Mouse (Mus musculus): Measurements from ENCODE around the gene Acbd5. TPM values are rescaled to one million over a fixed set of nuclear protein-coding genes. Genes with fewer than 3 reads are reported as not detected.
"Not testable (repeated sequence)": the region's sequence is repeated elsewhere in the genome, so short reads cannot be mapped to it uniquely, and the experiment has no call there.

The Acbd5 gene
- total RNA-seq (2015; ENCODE audit: low replicate concordance): 46.5 and 50.8 TPM in 2 replicates
- 86.6 and 127 TPM in 2 replicates for total RNA-seq (2017; ENCODE audit: low replicate concordance)

- ATAC-seq (replicated peaks; ENCODE audit: low FRiP score, poor library complexity, severe bottlenecking): peak; percentile 86
Measured at GRCm38 (mm10) chr2:23067552-23068369, at the start of gene Acbd5. Acbd5 (plus strand) TSS chr2:23068167.

GRCm38 (mm10) chr2:23019170-23019569, 48.8 kb upstream of the Acbd5 start:
- no peak for ATAC-seq (replicated peaks; ENCODE audit: low FRiP score, poor library complexity, severe bottlenecking)

GRCm38 (mm10) chr2:23021320-23021719, 46.6 kb upstream of the Acbd5 start:
- ATAC-seq (replicated peaks; ENCODE audit: low FRiP score, poor library complexity, severe bottlenecking): no peak

- peak; percentile 98 for ATAC-seq (replicated peaks; ENCODE audit: low FRiP score, poor library complexity, severe bottlenecking)
Measured at GRCm38 (mm10) chr2:23021721-23022120, 46.2 kb upstream of the Acbd5 start.

GRCm38 (mm10) chr2:23023023-23023422, 44.9 kb upstream of the Acbd5 start:
- no peak for ATAC-seq (replicated peaks; ENCODE audit: low FRiP score, poor library complexity, severe bottlenecking)

- no peak for ATAC-seq (replicated peaks; ENCODE audit: low FRiP score, poor library complexity, severe bottlenecking)
Measured at GRCm38 (mm10) chr2:23023714-23024282, 44.2 kb upstream of the Acbd5 start.

GRCm38 (mm10) chr2:23026379-23026778, 41.6 kb upstream of the Acbd5 start:
- no peak for ATAC-seq (replicated peaks; ENCODE audit: low FRiP score, poor library complexity, severe bottlenecking)

GRCm38 (mm10) chr2:23028826-23029225, 39.1 kb upstream of the Acbd5 start:
- no peak for ATAC-seq (replicated peaks; ENCODE audit: low FRiP score, poor library complexity, severe bottlenecking)

- no peak for ATAC-seq (replicated peaks; ENCODE audit: low FRiP score, poor library complexity, severe bottlenecking)
Measured at GRCm38 (mm10) chr2:23030631-23031030, 37.3 kb upstream of the Acbd5 start.

GRCm38 (mm10) chr2:23034692-23035435, 33.1 kb upstream of the Acbd5 start:
- no peak for ATAC-seq (replicated peaks; ENCODE audit: low FRiP score, poor library complexity, severe bottlenecking)

GRCm38 (mm10) chr2:23035467-23035866, 32.5 kb upstream of the Acbd5 start:
- no peak for ATAC-seq (replicated peaks; ENCODE audit: low FRiP score, poor library complexity, severe bottlenecking)

- peak; percentile 76 for ATAC-seq (replicated peaks; ENCODE audit: low FRiP score, poor library complexity, severe bottlenecking)
Measured at GRCm38 (mm10) chr2:23039082-23040000, 28.6 kb upstream of the Acbd5 start.

- ATAC-seq (replicated peaks; ENCODE audit: low FRiP score, poor library complexity, severe bottlenecking): peak; percentile 91
Measured at GRCm38 (mm10) chr2:23040001-23040646, 27.8 kb upstream of the Acbd5 start, which contains the start of gene Abi1. Abi1 (minus strand) TSS chr2:23040241.

- ATAC-seq (replicated peaks; ENCODE audit: low FRiP score, poor library complexity, severe bottlenecking): not testable (repeated sequence)
Measured at GRCm38 (mm10) chr2:23040690-23041089, 27.3 kb upstream of the Acbd5 start.

- no peak for ATAC-seq (replicated peaks; ENCODE audit: low FRiP score, poor library complexity, severe bottlenecking)
Measured at GRCm38 (mm10) chr2:23041457-23041856, 26.5 kb upstream of the Acbd5 start.

GRCm38 (mm10) chr2:23042189-23042588, 25.8 kb upstream of the Acbd5 start:
- no peak for ATAC-seq (replicated peaks; ENCODE audit: low FRiP score, poor library complexity, severe bottlenecking)

- ATAC-seq (replicated peaks; ENCODE audit: low FRiP score, poor library complexity, severe bottlenecking): no peak
Measured at GRCm38 (mm10) chr2:23045703-23046102, 22.3 kb upstream of the Acbd5 start.

- no peak for ATAC-seq (replicated peaks; ENCODE audit: low FRiP score, poor library complexity, severe bottlenecking)
Measured at GRCm38 (mm10) chr2:23048006-23048405, 20.0 kb upstream of the Acbd5 start.

GRCm38 (mm10) chr2:23051890-23052289, 16.1 kb upstream of the Acbd5 start:
- no peak for ATAC-seq (replicated peaks; ENCODE audit: low FRiP score, poor library complexity, severe bottlenecking)

Measured in erythroblast, adult 5-6 weeks (primary cell).